Mouse (Mus musculus): ENCODE measurements around the gene Tbk1. TPM values are rescaled to one million over a fixed set of nuclear protein-coding genes. Genes with fewer than 3 reads are reported as not detected.

Gene Tbk1
- polyA plus RNA-seq, 1 experiment from 2014 or later, result 27.3 TPM

GRCm38 (mm10) chr10:121500034-121500433, 86.6 kb downstream of the Tbk1 start:
- Histone ChIP-seq H3K4me1 (replicated peaks; ENCODE audit: control insufficient read depth, insufficient read depth, low read length) (no peaks in the 10 kb centered on the region; the same call in 1 of the 2 replicates), H3K27me3 (replicated peaks; ENCODE audit: control insufficient read depth, insufficient read depth, low read length) (no peaks in the 10 kb centered on the region), H3K4me2 (replicated peaks; ENCODE audit: low read depth) (no peak overlapping the region), H3K36me3 (ENCODE audit: control insufficient read depth, insufficient read depth) (no peaks in the 10 kb centered on the region), H3K9me3 (ENCODE audit: control insufficient read depth) (no peaks in the 10 kb centered on the region), H3K4me3 (ENCODE audit: low read depth, low read length) (no peak overlapping the region), H3K9ac (ENCODE audit: low read depth, low read length) (no peak overlapping the region), H3K27ac (ENCODE audit: low read depth, low read length) (peak overlapping the region; percentile 76)
- ATAC-seq, result peak; percentile 54
- 35% methylated on average over 5 of the region's 5 CpGs for WGBS
- peak; percentile 73 for TF ChIP-seq CTCF (IDR thresholded peaks at IDR 0.05; ENCODE audit: low read depth)

GRCm38 (mm10) chr10:121499063-121499462, 87.5 kb downstream of the Tbk1 start:
- no peaks in the 10 kb centered on the region for H3K36me3 ChIP-seq (ENCODE audit: control insufficient read depth, insufficient read depth)
- 49% methylated on average over 2 of the region's 2 CpGs for WGBS
- no peaks in the 10 kb centered on the region for H3K27me3 ChIP-seq (replicated peaks; ENCODE audit: control insufficient read depth, insufficient read depth, low read length)
- H3K9ac ChIP-seq (ENCODE audit: low read depth, low read length), result no peak overlapping the region
- H3K9me3 ChIP-seq (ENCODE audit: control insufficient read depth), result no peaks in the 10 kb centered on the region
- H3K4me3 ChIP-seq (ENCODE audit: low read depth, low read length), result no peak overlapping the region
- no peak for ATAC-seq
- H3K4me1 ChIP-seq (replicated peaks; ENCODE audit: control insufficient read depth, insufficient read depth, low read length), result 0 out of 2 replicates have a peak, but pooled peaks cover 6% of the 10 kb centered on the region
- no peak overlapping the region for H3K27ac ChIP-seq (ENCODE audit: low read depth, low read length)
- H3K4me2 ChIP-seq (replicated peaks; ENCODE audit: low read depth), result no peak overlapping the region
- TF ChIP-seq CTCF (IDR thresholded peaks at IDR 0.05; ENCODE audit: low read depth), result no peak

GRCm38 (mm10) chr10:121498481-121498904, 88.1 kb downstream of the Tbk1 start:
- H3K4me2 ChIP-seq (replicated peaks; ENCODE audit: low read depth), result 0 out of 2 replicates have a peak overlapping the region, but pooled peaks have one; percentile 32
- no peaks in the 10 kb centered on the region for H3K36me3 ChIP-seq (ENCODE audit: control insufficient read depth, insufficient read depth)
- H3K27ac ChIP-seq (ENCODE audit: low read depth, low read length), result peak overlapping the region; percentile 67
- no peaks in the 10 kb centered on the region for H3K9me3 ChIP-seq (ENCODE audit: control insufficient read depth)
- no peak overlapping the region for H3K9ac ChIP-seq (ENCODE audit: low read depth, low read length)
- H3K4me1 ChIP-seq (replicated peaks; ENCODE audit: control insufficient read depth, insufficient read depth, low read length), result 0 out of 2 replicates have a peak, but pooled peaks cover 9% of the 10 kb centered on the region
- WGBS, result 31% methylated on average over 8 of the region's 8 CpGs
- no peaks in the 10 kb centered on the region for H3K27me3 ChIP-seq (replicated peaks; ENCODE audit: control insufficient read depth, insufficient read depth, low read length)
- TF ChIP-seq CTCF (IDR thresholded peaks at IDR 0.05; ENCODE audit: low read depth), result no peak
- peak; percentile 73 for ATAC-seq
- no peak overlapping the region for H3K4me3 ChIP-seq (ENCODE audit: low read depth, low read length)

GRCm38 (mm10) chr10:121497968-121498367, 88.6 kb downstream of the Tbk1 start:
- H3K4me3 ChIP-seq (ENCODE audit: low read depth, low read length), result no peak overlapping the region
- no peaks in the 10 kb centered on the region for H3K9me3 ChIP-seq (ENCODE audit: control insufficient read depth)
- H3K27ac ChIP-seq (ENCODE audit: low read depth, low read length), result peak overlapping the region; percentile 67
- H3K4me1 ChIP-seq (replicated peaks; ENCODE audit: control insufficient read depth, insufficient read depth, low read length), result 0 out of 2 replicates have a peak, but pooled peaks cover 9% of the 10 kb centered on the region
- no peak for TF ChIP-seq CTCF (IDR thresholded peaks at IDR 0.05; ENCODE audit: low read depth)
- H3K4me2 ChIP-seq (replicated peaks; ENCODE audit: low read depth), result 0 out of 2 replicates have a peak overlapping the region, but pooled peaks have one; percentile 32
- no peaks in the 10 kb centered on the region for H3K36me3 ChIP-seq (ENCODE audit: control insufficient read depth, insufficient read depth)
- WGBS, result 73% methylated on average over 7 of the region's 7 CpGs
- H3K27me3 ChIP-seq (replicated peaks; ENCODE audit: control insufficient read depth, insufficient read depth, low read length), result no peaks in the 10 kb centered on the region
- ATAC-seq, result no peak
- H3K9ac ChIP-seq (ENCODE audit: low read depth, low read length), result no peak overlapping the region

- Histone ChIP-seq H3K4me1 (replicated peaks; ENCODE audit: control insufficient read depth, insufficient read depth, low read length) (peaks cover 9% of the 10 kb centered on the region; the same call in 1 of the 2 replicates), H3K9me3 (ENCODE audit: control insufficient read depth) (no peaks in the 10 kb centered on the region), H3K4me3 (ENCODE audit: low read depth, low read length) (no peak overlapping the region), H3K27ac (ENCODE audit: low read depth, low read length) (no peak overlapping the region), H3K27me3 (replicated peaks; ENCODE audit: control insufficient read depth, insufficient read depth, low read length) (no peaks in the 10 kb centered on the region), H3K36me3 (ENCODE audit: control insufficient read depth, insufficient read depth) (no peaks in the 10 kb centered on the region), H3K4me2 (replicated peaks; ENCODE audit: low read depth) (no peak overlapping the region), H3K9ac (ENCODE audit: low read depth, low read length) (no peak overlapping the region)
- TF ChIP-seq CTCF (IDR thresholded peaks at IDR 0.05; ENCODE audit: low read depth), result no peak
- ATAC-seq, result no peak
- 55% methylated on average over 7 of the region's 7 CpGs for WGBS
Measured at GRCm38 (mm10) chr10:121496616-121497015, 90.0 kb downstream of the Tbk1 start.

Small RNA genes within 50 kb of the gene (microRNA-seq; reads per million reads assigned to microRNA genes)
- gene Gm24330, result not detected

Other genes starting within 250 kb of the Tbk1 start
- 2.8 and 2.9 TPM in 2 replicates for gene Tbc1d30, start 235.5 kb downstream of the Tbk1 start, polyA plus RNA-seq (2015; fragmentation: Nextera tagmentation; extraction: Ambion mirVana)
- gene Gns, start 221.7 kb downstream of the Tbk1 start, polyA plus RNA-seq (2015; fragmentation: Nextera tagmentation; extraction: Ambion mirVana), result 68.6 and 78.1 TPM in 2 replicates
- 16.7 and 18.1 TPM in 2 replicates for gene Rassf3, start 110.4 kb downstream of the Tbk1 start, polyA plus RNA-seq (2015; fragmentation: Nextera tagmentation; extraction: Ambion mirVana)
- gene Xpot, start 39.5 kb upstream of the Tbk1 start, polyA plus RNA-seq (2015; fragmentation: Nextera tagmentation; extraction: Ambion mirVana), result 19.5 and 20.3 TPM in 2 replicates
- 0.05 and 0.12 TPM in 2 replicates for gene D930020B18Rik, start 54.8 kb upstream of the Tbk1 start, polyA plus RNA-seq (2015; fragmentation: Nextera tagmentation; extraction: Ambion mirVana)
- 2.4 and 2.5 TPM in 2 replicates for gene BC048403, start 153.2 kb upstream of the Tbk1 start, polyA plus RNA-seq (2015; fragmentation: Nextera tagmentation; extraction: Ambion mirVana)